Mouse (Mus musculus) urinary bladder, postnatal 0 days (tissue): ENCODE data around the gene 1700001C02Rik. TPM values are rescaled to one million over a fixed set of nuclear protein-coding genes. Genes with fewer than 3 reads are reported as not detected.

Experiments used
- polyA plus RNA-seq: library from polyadenylated mRNA; unstranded; fragments of >200 nt; fragmentation: Nextera tagmentation; extraction: Ambion mirVana; gene quantifications from 2 replicates; pipeline ENCODE4 v1.2.1, GENCODE M21; 2015

1700001C02Rik gene
- polyA plus RNA-seq: 0.31 TPM in 1 of 2 replicates, not detected in the other

DNA sequence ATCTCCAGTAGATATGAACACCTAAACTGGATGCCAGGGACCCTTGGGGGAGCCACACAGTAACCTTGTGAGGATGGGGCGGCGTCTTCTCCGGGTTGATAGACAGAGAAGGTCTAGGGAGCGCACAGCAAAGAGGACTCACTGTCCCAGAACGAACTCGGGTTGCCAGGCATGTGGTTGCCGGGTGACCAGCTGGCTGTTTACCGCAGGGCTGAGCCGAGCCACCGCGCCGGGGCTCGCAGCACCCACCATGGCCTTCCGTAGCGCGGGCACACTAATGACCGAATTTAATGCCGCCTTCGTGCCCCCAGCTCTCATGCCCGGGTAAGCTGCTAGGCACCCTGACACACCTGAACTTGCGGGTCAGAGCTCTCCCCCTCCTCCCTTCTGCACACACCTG lies at the start of gene 1700001C02Rik:
TSS of gene 1700001C02Rik (plus strand) at position 187 of the 400 bp plus-strand sequence.

DNA sequence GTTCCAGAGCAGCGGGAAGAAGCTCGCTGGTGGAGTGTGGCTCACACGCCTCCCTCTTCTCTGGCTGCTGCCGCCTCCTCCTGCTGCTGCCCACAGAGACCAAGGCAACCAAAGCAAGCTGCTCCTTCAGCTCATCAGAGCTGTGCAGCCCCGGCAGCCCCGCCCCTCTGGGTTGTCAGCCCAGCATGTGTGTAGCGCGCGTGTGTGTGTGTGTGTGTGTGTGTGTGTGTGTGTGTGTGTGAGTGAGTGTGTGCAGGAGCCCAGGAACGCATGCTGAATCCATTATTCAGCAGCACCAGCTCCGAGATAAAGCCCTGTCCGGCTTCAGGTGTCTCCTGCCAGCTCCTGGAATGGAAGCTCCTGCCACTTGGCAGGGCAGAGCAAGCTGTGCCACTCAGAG lies 4.0 kb upstream of the 1700001C02Rik start, which contains the start of gene Otof:
TSS of gene Otof (minus strand) at position 112 of the 400 bp plus-strand sequence.

Other genes with a start within 250 kb of the 1700001C02Rik start
- 21.4 and 23.9 TPM in 2 replicates for gene Selenoi, start 233.5 kb upstream of the 1700001C02Rik start, polyA plus RNA-seq
- 0.10 and 0.43 TPM in 2 replicates for gene Drc1, start 184.7 kb upstream of the 1700001C02Rik start, polyA plus RNA-seq
- 0.07 TPM in 1 of 2 replicates, not detected in the other for gene Otof, start 4.1 kb upstream of the 1700001C02Rik start, polyA plus RNA-seq
- gene Cib4, start 79.8 kb downstream of the 1700001C02Rik start, polyA plus RNA-seq: not detected in 2 replicates
- 17.2 and 21.2 TPM in 2 replicates for gene Kcnk3, start 122.1 kb downstream of the 1700001C02Rik start, polyA plus RNA-seq
- 27.8 and 31.3 TPM in 2 replicates for gene Slc35f6, start 181.9 kb downstream of the 1700001C02Rik start, polyA plus RNA-seq
- gene Cenpa, start 200.7 kb downstream of the 1700001C02Rik start, polyA plus RNA-seq: 63.8 and 67.7 TPM in 2 replicates
- gene Dpysl5, start 245.5 kb downstream of the 1700001C02Rik start, polyA plus RNA-seq: 0.47 and 0.48 TPM in 2 replicates